Mouse (Mus musculus) lung, embryonic 16.5 days (tissue): ENCODE measurements around the gene Gng13. TPM values are rescaled to one million over a fixed set of nuclear protein-coding genes. Genes with fewer than 3 reads are reported as not detected.

ENCODE experiments used
- ATAC-seq: fragments of 200-750 bp; cut with Nextera tagmentation; 2 replicates; pipeline ENCODE4 v1.8.0; 2017; ENCODE audit warnings: low read depth, mild to moderate bottlenecking, moderate library complexity
- H3K27ac ChIP-seq: fragments of 300-500 bp; sonication (generic); 2 replicates; pipeline ENCODE4 v1.5.1; 2014; ENCODE audit warnings: mild to moderate bottlenecking, control low read depth, low read length
- H3K27me3 ChIP-seq: fragments of 300-500 bp; sonication (generic); 2 replicates; pipeline ENCODE4 v1.6.1; 2014; ENCODE audit warnings: low read depth, low read length, mixed read lengths; ENCODE audit not compliant: control insufficient read depth, insufficient read depth
- H3K36me3 ChIP-seq: fragments of 300-500 bp; sonication (generic); 2 replicates; pipeline ENCODE4 v1.6.1; 2014; ENCODE audit warnings: low read length; ENCODE audit not compliant: control insufficient read depth, insufficient read depth
- H3K4me1 ChIP-seq: fragments of 300-500 bp; sonication (generic); replicated peaks from 2 replicates; pipeline ENCODE4 v1.6.1; 2014; ENCODE audit warnings: low read length, mixed read lengths; ENCODE audit not compliant: control insufficient read depth, insufficient read depth
- H3K4me2 ChIP-seq: fragments of 300-500 bp; sonication (generic); 2 replicates; pipeline ENCODE4 v1.6.1; 2014; ENCODE audit warnings: low read depth, low read length, control low read depth
- H3K4me3 ChIP-seq: fragments of 300-500 bp; sonication (generic); 2 replicates; pipeline ENCODE4 v1.5.1; 2014; ENCODE audit warnings: mild to moderate bottlenecking, low read length, control low read depth
- H3K9ac ChIP-seq: fragments of 300-500 bp; sonication (generic); 2 replicates; pipeline ENCODE4 v1.6.1; 2014; ENCODE audit warnings: low read length, control low read depth
- H3K9me3 ChIP-seq: fragments of 300-500 bp; sonication (generic); 2 replicates; pipeline ENCODE4 v1.6.1; 2016; ENCODE audit warnings: low read length; ENCODE audit not compliant: control insufficient read depth
- WGBS: fragments of 180-500 bp; shearing (Covaris S2); extraction: QIAGEN DNeasy Blood & Tissue Kit; methylation state at CpG from one replicate; pipeline ENCODE4 v1.1.7; 2014; 5-methylcytosine and 5-hydroxymethylcytosine counted together
- polyA plus RNA-seq: library from polyadenylated mRNA; unstranded; fragments of >200 nt; fragmentation: Nextera tagmentation; extraction: Ambion mirVana; gene quantifications from 2 replicates; pipeline ENCODE4 v1.2.1, GENCODE M21; 2015

Gng13 gene
- polyA plus RNA-seq, 1 experiment from 2014 or later: 2.8 TPM

DNA sequence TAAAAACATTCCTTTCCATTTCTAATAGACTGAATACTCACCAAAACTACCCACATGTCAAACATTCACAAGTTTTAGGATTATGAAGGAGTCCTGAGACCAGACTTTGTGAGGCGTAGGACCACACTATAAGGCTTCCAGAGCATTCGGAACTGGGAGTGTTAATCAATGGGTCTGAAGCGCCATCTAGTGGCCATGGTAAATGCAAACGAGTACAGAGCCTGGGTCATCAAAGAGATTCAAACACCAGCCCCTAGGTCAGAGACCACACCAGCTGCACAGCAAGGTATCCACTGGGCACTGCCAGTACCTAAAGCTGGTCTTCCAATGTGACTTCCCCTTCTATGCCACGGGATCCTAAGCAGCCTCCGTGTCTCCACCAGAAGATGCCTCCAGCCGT, 18.5 kb upstream of the Gng13 start:
- ATAC-seq: peak; percentile 38; the same call in 1 of the 2 replicates
- H3K27me3 ChIP-seq: no peaks in the 10 kb centered on the region
- H3K9me3 ChIP-seq: no peaks in the 10 kb centered on the region
- H3K4me1 ChIP-seq: no peaks in the 10 kb centered on the region
- no peak overlapping the region for H3K4me3 ChIP-seq
- 6% methylated on average over 7 of the region's 7 CpGs for whole genome bisulfite sequencing
- no peak overlapping the region for H3K9ac ChIP-seq
- no peaks in the 10 kb centered on the region for H3K36me3 ChIP-seq
- no peak overlapping the region for H3K4me2 ChIP-seq
- no peak overlapping the region for H3K27ac ChIP-seq

DNA sequence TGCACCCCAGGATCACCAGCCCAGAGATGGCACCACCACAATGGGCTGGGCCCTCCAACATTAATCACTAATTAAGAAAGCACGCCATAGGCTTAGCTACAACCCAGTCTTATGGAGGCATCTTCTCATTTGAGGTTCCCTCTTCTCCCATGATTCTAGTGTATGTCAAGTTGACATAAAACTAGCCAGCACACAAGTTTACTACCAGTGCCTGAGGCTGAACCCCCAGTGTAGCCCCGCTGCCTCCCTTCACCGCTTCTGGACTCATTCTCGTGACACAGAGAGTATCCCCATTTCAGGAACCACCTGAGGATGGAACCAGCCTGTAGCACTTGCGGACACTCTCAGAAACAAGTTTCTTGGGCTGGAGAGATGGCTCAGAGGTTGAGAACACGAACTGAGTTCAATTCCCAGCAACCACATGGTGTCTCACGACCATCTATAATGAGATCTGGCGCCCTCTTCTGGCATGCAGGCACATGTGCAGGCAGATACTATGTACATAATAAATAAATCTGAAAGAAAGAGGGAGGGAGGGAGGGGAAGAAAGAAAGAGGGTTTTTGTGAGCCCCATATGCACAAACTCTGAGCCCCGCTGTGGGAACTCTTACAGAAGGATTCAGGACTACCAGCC, 16.0 kb upstream of the Gng13 start:
- no peaks in the 10 kb centered on the region for H3K36me3 ChIP-seq
- no peak overlapping the region for H3K27ac ChIP-seq
- H3K4me2 ChIP-seq: no peak overlapping the region
- H3K9ac ChIP-seq: no peak overlapping the region
- no peaks in the 10 kb centered on the region for H3K27me3 ChIP-seq
- no peaks in the 10 kb centered on the region for H3K4me1 ChIP-seq
- no peak for ATAC-seq
- no peak overlapping the region for H3K4me3 ChIP-seq
- 58% methylated on average over 9 of the region's 9 CpGs for WGBS
- H3K9me3 ChIP-seq: no peaks in the 10 kb centered on the region

DNA sequence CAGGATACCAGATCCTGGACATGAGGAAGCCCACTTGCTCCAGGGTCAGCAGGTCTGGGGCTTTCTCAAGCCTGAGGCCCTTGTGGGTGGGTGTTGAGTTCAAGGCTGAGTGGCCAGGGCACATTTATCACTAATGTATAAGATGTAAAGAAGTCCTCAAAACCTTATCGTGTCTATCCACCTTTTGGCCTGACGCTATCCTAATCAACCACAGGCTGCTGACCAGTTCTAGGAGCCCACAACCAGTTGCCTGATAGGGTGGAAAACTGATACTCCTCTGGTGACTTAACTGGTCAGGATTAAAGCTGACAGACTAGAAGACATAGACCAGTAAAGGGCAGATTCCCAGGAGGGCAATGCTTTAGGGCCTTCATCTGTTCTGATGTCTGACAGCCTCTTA, 7.0 kb upstream of the Gng13 start:
- no peaks in the 10 kb centered on the region for H3K27me3 ChIP-seq
- H3K9ac ChIP-seq: no peak overlapping the region
- 81% methylated on average over 2 of the region's 2 CpGs for WGBS
- H3K27ac ChIP-seq: no peak overlapping the region
- no peak overlapping the region for H3K4me2 ChIP-seq
- no peaks in the 10 kb centered on the region for H3K4me1 ChIP-seq
- no peak overlapping the region for H3K4me3 ChIP-seq
- ATAC-seq: no peak
- H3K9me3 ChIP-seq: no peaks in the 10 kb centered on the region
- H3K36me3 ChIP-seq: no peaks in the 10 kb centered on the region

DNA sequence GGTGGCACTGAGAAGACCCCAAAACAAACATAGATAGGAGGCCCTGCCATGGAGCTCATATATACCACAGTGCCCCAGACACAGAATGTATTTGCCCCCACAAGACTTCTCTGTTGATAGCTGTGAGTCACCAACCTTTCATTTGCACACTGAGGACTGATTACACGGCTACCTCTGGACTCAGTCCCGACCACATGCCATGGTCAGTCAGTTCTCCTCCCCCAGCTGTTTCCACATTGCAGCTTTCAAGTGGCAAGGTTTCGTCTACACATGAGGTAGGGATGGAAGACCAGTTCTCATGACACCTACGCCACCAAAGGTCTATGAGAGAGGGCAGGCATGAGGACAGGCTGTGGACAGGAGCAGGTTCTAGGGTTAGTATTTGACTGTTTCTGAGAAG, 5.8 kb upstream of the Gng13 start:
- H3K9ac ChIP-seq: no peak overlapping the region
- no peaks in the 10 kb centered on the region for H3K9me3 ChIP-seq
- no peak for ATAC-seq
- H3K4me1 ChIP-seq: no peaks in the 10 kb centered on the region; the same call in 1 of the 2 replicates
- no peak overlapping the region for H3K4me3 ChIP-seq
- H3K4me2 ChIP-seq: no peak overlapping the region
- WGBS: 68% methylated on average over 4 of the region's 4 CpGs
- H3K27me3 ChIP-seq: peaks cover under 1% of the 10 kb centered on the region
- no peak overlapping the region for H3K27ac ChIP-seq
- no peaks in the 10 kb centered on the region for H3K36me3 ChIP-seq

DNA sequence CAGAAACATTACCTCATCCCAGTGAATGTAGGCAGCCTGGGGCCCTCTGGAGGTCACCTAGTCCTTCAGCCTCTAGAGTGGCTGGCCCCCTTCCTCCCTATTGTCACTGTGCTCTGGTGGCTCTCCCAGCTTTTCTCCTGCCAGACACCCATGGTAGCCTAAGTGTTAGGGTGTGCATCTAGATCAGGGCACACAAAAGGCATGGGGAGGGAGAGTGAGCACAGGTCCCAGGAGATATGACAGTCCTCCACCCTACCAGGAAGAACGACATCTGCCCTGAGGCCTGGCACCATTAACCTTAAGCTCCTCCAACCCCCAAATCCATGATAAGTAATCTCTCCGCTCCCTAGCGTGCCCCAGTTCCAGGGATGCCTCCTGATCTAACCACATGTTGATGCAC, 1.3 kb upstream of the Gng13 start:
- no peaks in the 10 kb centered on the region for H3K9me3 ChIP-seq
- no peak for ATAC-seq
- no peak overlapping the region for H3K9ac ChIP-seq
- H3K27ac ChIP-seq: no peak overlapping the region
- 53% methylated on average over 3 of the region's 3 CpGs for WGBS
- H3K4me1 ChIP-seq: peaks cover 10% of the 10 kb centered on the region
- H3K36me3 ChIP-seq: peaks cover 6% of the 10 kb centered on the region
- no peak overlapping the region for H3K4me3 ChIP-seq
- peaks cover 18% of the 10 kb centered on the region for H3K27me3 ChIP-seq
- no peak overlapping the region for H3K4me2 ChIP-seq

DNA sequence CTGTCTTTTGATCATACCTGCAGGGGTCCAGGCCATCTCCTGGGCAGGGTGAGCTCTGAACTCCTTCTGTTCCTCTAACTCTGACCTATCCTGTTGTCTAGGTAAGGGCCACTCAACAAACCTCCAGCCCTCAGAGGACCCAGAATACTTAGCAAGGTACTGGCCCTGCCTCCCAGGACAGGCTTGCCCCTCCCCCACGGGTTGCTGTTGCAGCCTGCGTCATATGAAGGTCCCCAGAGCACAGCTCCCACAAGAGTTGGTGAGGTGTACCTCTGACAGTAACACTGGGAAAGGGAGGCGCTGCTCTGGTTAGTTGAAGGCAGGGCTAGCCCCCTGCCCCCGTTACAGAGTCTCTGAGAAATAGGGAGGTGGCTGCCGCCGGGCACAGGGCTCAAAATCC, 841 bp upstream of the Gng13 start:
- H3K36me3 ChIP-seq: peaks cover 8% of the 10 kb centered on the region
- ATAC-seq: no peak
- H3K4me2 ChIP-seq: no peak overlapping the region
- H3K9ac ChIP-seq: no peak overlapping the region
- H3K27me3 ChIP-seq: peaks cover 18% of the 10 kb centered on the region
- 4% methylated on average over 6 of the region's 6 CpGs for WGBS
- peaks cover 10% of the 10 kb centered on the region for H3K4me1 ChIP-seq
- H3K9me3 ChIP-seq: no peaks in the 10 kb centered on the region
- no peak overlapping the region for H3K27ac ChIP-seq
- no peak overlapping the region for H3K4me3 ChIP-seq

DNA sequence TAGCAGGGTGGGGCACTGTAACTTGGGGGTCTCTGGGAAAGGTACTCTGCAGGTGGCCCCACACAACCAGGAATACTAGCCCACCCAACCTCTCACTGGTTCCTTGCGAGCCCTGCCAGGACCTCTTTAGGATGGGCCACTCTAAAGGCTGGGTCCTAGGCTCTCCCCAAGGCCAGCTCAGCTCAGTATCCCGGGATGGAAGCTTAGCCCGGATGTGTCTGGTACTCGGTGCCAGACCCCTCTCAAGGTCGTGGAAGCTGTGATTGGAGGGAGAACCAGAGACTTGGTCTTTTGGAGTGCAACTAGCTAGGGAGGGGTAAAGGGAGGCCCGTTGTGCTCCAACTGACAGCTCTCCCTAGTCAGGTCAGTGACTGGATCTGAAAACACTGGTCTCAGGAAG, 720 bp downstream of the Gng13 start:
- H3K4me3 ChIP-seq: peak overlapping the region; percentile 46
- H3K36me3 ChIP-seq: peaks cover 9% of the 10 kb centered on the region
- WGBS: 8% methylated on average over 6 of the region's 6 CpGs
- peak overlapping the region; percentile 49; the same call in 1 of the 2 replicates for H3K9ac ChIP-seq
- H3K4me2 ChIP-seq: peak overlapping the region; percentile 75
- H3K27ac ChIP-seq: no peak overlapping the region
- H3K4me1 ChIP-seq: peaks cover 10% of the 10 kb centered on the region
- H3K9me3 ChIP-seq: no peaks in the 10 kb centered on the region
- peak; percentile 27; the same call in 1 of the 2 replicates for ATAC-seq
- H3K27me3 ChIP-seq: peaks cover 18% of the 10 kb centered on the region

DNA sequence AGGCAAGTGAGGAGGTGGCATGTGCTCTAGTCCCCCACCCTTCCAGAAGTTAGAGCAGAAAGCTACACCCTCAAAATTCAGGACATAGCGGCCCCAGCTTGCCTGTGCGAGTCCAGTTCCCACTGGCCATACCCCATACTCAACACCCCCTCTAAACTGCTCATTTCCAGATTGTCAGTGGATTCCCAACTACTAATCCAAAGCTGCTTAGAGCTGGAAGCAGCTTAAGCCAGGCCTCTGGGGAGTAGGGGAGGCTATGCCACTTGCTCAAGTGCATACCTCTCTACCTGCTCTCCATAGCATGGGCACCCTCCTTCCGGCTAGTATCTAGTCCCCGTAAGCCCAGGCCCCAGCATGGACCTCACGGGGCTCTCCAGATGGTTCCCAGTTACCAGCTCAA, 4.5 kb downstream of the Gng13 start:
- no peak overlapping the region for H3K9ac ChIP-seq
- ATAC-seq: no peak
- no peak overlapping the region for H3K4me2 ChIP-seq
- no peaks in the 10 kb centered on the region for H3K9me3 ChIP-seq
- 90% methylated on average over 5 of the region's 5 CpGs for WGBS
- no peak overlapping the region for H3K4me3 ChIP-seq
- peaks cover 13% of the 10 kb centered on the region for H3K4me1 ChIP-seq
- H3K27me3 ChIP-seq: peaks cover 14% of the 10 kb centered on the region
- H3K36me3 ChIP-seq: peaks cover 19% of the 10 kb centered on the region
- no peak overlapping the region for H3K27ac ChIP-seq

DNA sequence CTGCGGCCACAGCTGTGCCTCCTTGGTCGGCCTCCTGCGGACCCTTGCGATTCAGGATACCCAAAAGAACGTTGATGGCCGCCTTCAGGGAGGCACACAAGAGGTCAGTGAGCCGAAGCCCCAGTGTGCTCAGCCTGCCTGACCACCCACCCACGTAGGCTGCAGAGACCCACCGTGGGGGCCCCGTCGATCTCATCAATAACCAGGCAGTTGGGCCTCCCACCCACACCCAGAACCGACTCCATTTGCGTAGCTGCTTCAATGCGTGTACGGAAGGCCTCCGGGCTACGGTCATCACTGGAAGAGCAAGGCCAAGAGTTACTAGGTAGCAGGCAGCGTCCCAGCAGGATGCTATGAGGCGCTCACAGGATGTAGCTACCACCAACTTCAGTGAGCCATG, 6.5 kb downstream of the Gng13 start:
- no peak overlapping the region for H3K4me3 ChIP-seq
- H3K9me3 ChIP-seq: no peaks in the 10 kb centered on the region
- peaks cover 19% of the 10 kb centered on the region for H3K36me3 ChIP-seq
- no peak for ATAC-seq
- H3K27ac ChIP-seq: no peak overlapping the region
- H3K27me3 ChIP-seq: no peaks in the 10 kb centered on the region
- H3K4me2 ChIP-seq: no peak overlapping the region
- no peak overlapping the region for H3K9ac ChIP-seq
- WGBS: 92% methylated on average over 19 of the region's 19 CpGs
- H3K4me1 ChIP-seq: peaks cover 13% of the 10 kb centered on the region

DNA sequence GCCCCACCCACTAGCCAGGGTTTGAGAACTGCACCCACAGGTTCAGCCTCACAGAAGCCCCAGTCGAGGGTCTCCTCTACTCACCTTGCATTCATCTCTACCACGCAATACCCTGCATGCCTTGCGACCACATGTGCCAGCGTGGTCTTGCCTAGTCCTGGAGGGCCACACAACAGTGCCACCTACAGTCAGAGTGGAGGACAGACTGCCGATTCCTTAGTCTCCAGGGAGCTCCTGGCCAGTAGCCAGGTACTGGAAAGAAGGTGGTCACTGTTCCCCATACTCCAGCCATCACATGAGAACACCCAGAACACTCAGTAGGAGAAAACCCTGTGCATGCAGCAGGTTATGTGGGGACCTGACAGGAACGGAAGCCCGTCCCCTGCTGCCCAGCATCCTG, 6.9 kb downstream of the Gng13 start:
- ATAC-seq: no peak
- Histone ChIP-seq H3K27ac (no peak overlapping the region), H3K36me3 (peaks cover 19% of the 10 kb centered on the region)

More for the DNA sequence above, 6.9 kb downstream of the Gng13 start:
- H3K4me1 ChIP-seq: peaks cover 15% of the 10 kb centered on the region
- WGBS: 69% methylated on average over 7 of the region's 7 CpGs
- H3K4me3 ChIP-seq: no peak overlapping the region
- no peaks in the 10 kb centered on the region for H3K9me3 ChIP-seq
- H3K27me3 ChIP-seq: no peaks in the 10 kb centered on the region
- no peak overlapping the region for H3K4me2 ChIP-seq
- H3K9ac ChIP-seq: no peak overlapping the region
